Mouse (Mus musculus) embryonic facial prominence, embryonic 14.5 days (tissue): Measurements from ENCODE around the gene Pou2f2. TPM values are rescaled to one million over a fixed set of nuclear protein-coding genes. Genes with fewer than 3 reads are reported as not detected.

Experiments used
- ATAC-seq: fragments of 200-750 bp; cut with Nextera tagmentation; 2 replicates; pipeline ENCODE4 v1.8.0; 2017; ENCODE audit warnings: low read depth, moderate number of reproducible peaks, moderate TSS enrichment
- DNase-seq: peaks from one replicate; pipeline ENCODE4 v3.0.0-alpha.2; 2015; ENCODE audit warnings: low spot score
- H3K27ac ChIP-seq: fragments of 300-500 bp; sonication (generic); replicated peaks from 2 replicates; pipeline ENCODE4 v1.5.1; 2014; ENCODE audit warnings: low read depth, mild to moderate bottlenecking, low read length, moderate library complexity
- H3K27me3 ChIP-seq: fragments of 300-500 bp; sonication (generic); replicated peaks from 2 replicates; pipeline ENCODE4 v1.6.1; 2014; ENCODE audit warnings: low read length; ENCODE audit not compliant: control insufficient read depth, insufficient read depth
- H3K36me3 ChIP-seq: fragments of 300-500 bp; sonication (generic); 2 replicates; pipeline ENCODE4 v1.6.1; 2014; ENCODE audit warnings: low read length, mixed read lengths; ENCODE audit not compliant: control insufficient read depth, insufficient read depth
- H3K4me1 ChIP-seq: fragments of 300-500 bp; sonication (generic); 2 replicates; pipeline ENCODE4 v1.6.1; 2014; ENCODE audit warnings: antibody characterized with exemption, low read length; ENCODE audit not compliant: control insufficient read depth, insufficient read depth
- H3K4me2 ChIP-seq: fragments of 300-500 bp; sonication (generic); 2 replicates; pipeline ENCODE4 v1.6.1; 2014; ENCODE audit warnings: low read depth, mild to moderate bottlenecking, low read length, moderate library complexity, mixed read lengths
- H3K4me3 ChIP-seq: fragments of 300-500 bp; sonication (generic); 2 replicates; pipeline ENCODE4 v1.5.1; 2014; ENCODE audit warnings: low read depth, mild to moderate bottlenecking, low read length
- H3K9ac ChIP-seq: fragments of 300-500 bp; sonication (generic); 2 replicates; pipeline ENCODE4 v1.6.1; 2014; ENCODE audit warnings: low read depth, mild to moderate bottlenecking, low read length, moderate library complexity, mixed read lengths
- H3K9me3 ChIP-seq: fragments of 300-500 bp; sonication (generic); 2 replicates; pipeline ENCODE4 v1.6.1; 2016; ENCODE audit warnings: low read length; ENCODE audit not compliant: control insufficient read depth
- WGBS: fragments of 180-500 bp; shearing (Covaris S2); extraction: QIAGEN DNeasy Blood & Tissue Kit; methylation state at CpG from one replicate; pipeline ENCODE4 v1.1.7; 2014; 5-methylcytosine and 5-hydroxymethylcytosine counted together
- polyA plus RNA-seq: library from polyadenylated mRNA; unstranded; fragments of >200 nt; fragmentation: Nextera tagmentation; extraction: Ambion mirVana; gene quantifications from 2 replicates; pipeline ENCODE4 v1.2.1, GENCODE M21; 2014

Pou2f2 gene
- polyA plus RNA-seq, 1 experiment from 2014 or later: 1.5 TPM

- DNase-seq (no peak), ATAC-seq (no peak)
- Histone ChIP-seq H3K9ac (no peak overlapping the region), H3K27ac (no peak overlapping the region), H3K9me3 (no peaks in the 10 kb centered on the region), H3K4me2 (no peak overlapping the region), H3K4me1 (no peaks in the 10 kb centered on the region), H3K36me3 (no peaks in the 10 kb centered on the region), H3K4me3 (no peak overlapping the region), H3K27me3 (peaks cover 36% of the 10 kb centered on the region)
- WGBS: 66% methylated on average over 12 of the region's 13 CpGs
Observed at GRCm38 (mm10) chr7:25129390-25129979, 50.0 kb downstream of the Pou2f2 start.

GRCm38 (mm10) chr7:25127971-25128370 is 51.6 kb downstream of the Pou2f2 start:
- H3K36me3 ChIP-seq: no peaks in the 10 kb centered on the region
- H3K9ac ChIP-seq: no peak overlapping the region
- DNase-seq (no peak), ATAC-seq (no peak)
- H3K9me3 ChIP-seq: no peaks in the 10 kb centered on the region
- H3K4me1 ChIP-seq: no peaks in the 10 kb centered on the region
- WGBS: 51% methylated on average over 9 of the region's 9 CpGs
- H3K27ac ChIP-seq: no peak overlapping the region
- no peak overlapping the region for H3K4me3 ChIP-seq
- H3K27me3 ChIP-seq: peaks cover 21% of the 10 kb centered on the region
- no peak overlapping the region for H3K4me2 ChIP-seq

GRCm38 (mm10) chr7:25125716-25126281 is 53.7 kb downstream of the Pou2f2 start:
- Histone ChIP-seq H3K9ac (no peak overlapping the region), H3K27ac (no peak overlapping the region), H3K4me3 (no peak overlapping the region), H3K9me3 (no peaks in the 10 kb centered on the region), H3K27me3 (no peaks in the 10 kb centered on the region; the same call in 1 of the 2 replicates), H3K4me1 (no peaks in the 10 kb centered on the region), H3K36me3 (no peaks in the 10 kb centered on the region), H3K4me2 (no peak overlapping the region)
- 81% methylated on average over 10 of the region's 10 CpGs for WGBS
- ATAC-seq (no peak), DNase-seq (no peak)

GRCm38 (mm10) chr7:25121240-25121786 is 58.2 kb downstream of the Pou2f2 start:
- H3K4me3 ChIP-seq: no peak overlapping the region
- 69% methylated on average over 13 of the region's 13 CpGs for WGBS
- H3K9me3 ChIP-seq: no peaks in the 10 kb centered on the region
- DNase-seq: no peak
- H3K4me2 ChIP-seq: no peak overlapping the region
- H3K9ac ChIP-seq: no peak overlapping the region
- no peaks in the 10 kb centered on the region for H3K4me1 ChIP-seq
- no peaks in the 10 kb centered on the region for H3K27me3 ChIP-seq
- no peaks in the 10 kb centered on the region for H3K36me3 ChIP-seq
- ATAC-seq: no peak
- H3K27ac ChIP-seq: no peak overlapping the region

GRCm38 (mm10) chr7:25120061-25120834 is 59.3 kb downstream of the Pou2f2 start:
- no peak for DNase-seq
- ATAC-seq: no peak
- Histone ChIP-seq H3K4me2 (no peak overlapping the region), H3K9me3 (no peaks in the 10 kb centered on the region), H3K27ac (no peak overlapping the region), H3K36me3 (no peaks in the 10 kb centered on the region), H3K27me3 (no peaks in the 10 kb centered on the region), H3K4me1 (no peaks in the 10 kb centered on the region), H3K9ac (no peak overlapping the region), H3K4me3 (no peak overlapping the region)
- WGBS: 68% methylated on average over 12 of the region's 25 CpGs

GRCm38 (mm10) chr7:25112956-25113603 is 66.4 kb downstream of the Pou2f2 start:
- Histone ChIP-seq H3K27ac (no peak overlapping the region), H3K4me1 (no peaks in the 10 kb centered on the region), H3K27me3 (no peaks in the 10 kb centered on the region), H3K4me3 (no peak overlapping the region), H3K9me3 (no peaks in the 10 kb centered on the region), H3K36me3 (no peaks in the 10 kb centered on the region), H3K9ac (no peak overlapping the region), H3K4me2 (no peak overlapping the region)
- ATAC-seq: no peak
- no peak for DNase-seq
- 87% methylated on average over 16 of the region's 16 CpGs for WGBS

GRCm38 (mm10) chr7:25112178-25112955 is 67.2 kb downstream of the Pou2f2 start:
- H3K9ac ChIP-seq: no peak overlapping the region
- no peaks in the 10 kb centered on the region for H3K4me1 ChIP-seq
- no peak overlapping the region for H3K4me2 ChIP-seq
- no peaks in the 10 kb centered on the region for H3K27me3 ChIP-seq
- DNase-seq (no peak), ATAC-seq (no peak)
- no peak overlapping the region for H3K4me3 ChIP-seq
- no peaks in the 10 kb centered on the region for H3K36me3 ChIP-seq
- no peak overlapping the region for H3K27ac ChIP-seq
- WGBS: 83% methylated on average over 17 of the region's 17 CpGs
- H3K9me3 ChIP-seq: no peaks in the 10 kb centered on the region

GRCm38 (mm10) chr7:25110336-25110735 is 69.2 kb downstream of the Pou2f2 start:
- DNase-seq: no peak
- Histone ChIP-seq H3K9me3 (no peaks in the 10 kb centered on the region), H3K9ac (no peak overlapping the region), H3K4me2 (no peak overlapping the region), H3K27ac (no peak overlapping the region), H3K4me1 (no peaks in the 10 kb centered on the region), H3K4me3 (no peak overlapping the region), H3K36me3 (no peaks in the 10 kb centered on the region), H3K27me3 (no peaks in the 10 kb centered on the region)
- no peak for ATAC-seq
- 85% methylated on average over 9 of the region's 9 CpGs for WGBS
